Mouse (Mus musculus): ENCODE results near the gene Grin1. TPM values are rescaled to one million over a fixed set of nuclear protein-coding genes. Genes with fewer than 3 reads are reported as not detected.

Grin1 gene
- polyA plus RNA-seq, 1 experiment = 0.46 TPM

- peak; percentile 34 for DNase-seq
- H3K4me3 ChIP-seq (replicated peaks; ENCODE audit: extremely low read depth, low read depth, low read length) = peak overlapping the region; percentile 35
- H3K4me1 ChIP-seq (ENCODE audit: control insufficient read depth, insufficient read depth, low read length) = peaks cover 23% of the 10 kb centered on the region
- TF ChIP-seq POLR2A (IDR thresholded peaks at IDR 0.05; ENCODE audit: borderline replicate concordance, extremely low read depth, low read depth, low read length) = no peak
- no peak for TF ChIP-seq CTCF (IDR thresholded peaks at IDR 0.05; ENCODE audit: insufficient read depth, low read length)
- WGBS = 2% methylated on average over 54 of the region's 54 CpGs
Observed at GRCm38 (mm10) chr2:25290101-25290815, 28.7 kb downstream of the Grin1 start.

DNA sequence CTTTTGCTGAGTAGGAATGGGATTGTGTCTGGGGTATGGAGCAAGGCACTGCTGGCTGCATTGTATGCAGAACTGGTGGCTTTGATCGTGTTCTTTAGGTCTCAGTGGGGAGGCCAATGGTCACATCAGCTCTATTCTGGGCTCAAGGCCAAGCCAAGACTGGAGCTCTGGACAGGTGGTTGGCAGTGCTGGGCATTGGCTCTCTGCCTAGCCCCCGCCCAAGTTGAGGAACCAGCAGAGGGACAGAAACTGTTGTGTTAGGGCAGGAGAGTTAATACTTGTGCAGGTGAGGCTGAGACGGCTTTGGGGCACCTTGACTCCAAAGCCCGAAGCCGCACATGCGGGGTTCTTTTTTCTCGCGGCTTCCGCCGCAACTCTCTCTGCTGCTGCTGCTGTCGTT lies 29.3 kb downstream of the Grin1 start, which contains the start of gene Lrrc26:
TSS of gene Lrrc26 (plus strand) at position 265 of the 400 bp plus-strand sequence.
- Histone ChIP-seq H3K4me1 (ENCODE audit: control insufficient read depth, insufficient read depth, low read length) (peaks cover 23% of the 10 kb centered on the region), H3K4me3 (replicated peaks; ENCODE audit: extremely low read depth, low read depth, low read length) (peak within 1 kb of the TSS; percentile 35)
- WGBS = 10% methylated on average over 11 of the region's 11 CpGs
- peak; percentile 31 for DNase-seq
- TF ChIP-seq POLR2A (IDR thresholded peaks at IDR 0.05; ENCODE audit: borderline replicate concordance, extremely low read depth, low read depth, low read length) (no peak), CTCF (IDR thresholded peaks at IDR 0.05; ENCODE audit: insufficient read depth, low read length) (no peak)

DNA sequence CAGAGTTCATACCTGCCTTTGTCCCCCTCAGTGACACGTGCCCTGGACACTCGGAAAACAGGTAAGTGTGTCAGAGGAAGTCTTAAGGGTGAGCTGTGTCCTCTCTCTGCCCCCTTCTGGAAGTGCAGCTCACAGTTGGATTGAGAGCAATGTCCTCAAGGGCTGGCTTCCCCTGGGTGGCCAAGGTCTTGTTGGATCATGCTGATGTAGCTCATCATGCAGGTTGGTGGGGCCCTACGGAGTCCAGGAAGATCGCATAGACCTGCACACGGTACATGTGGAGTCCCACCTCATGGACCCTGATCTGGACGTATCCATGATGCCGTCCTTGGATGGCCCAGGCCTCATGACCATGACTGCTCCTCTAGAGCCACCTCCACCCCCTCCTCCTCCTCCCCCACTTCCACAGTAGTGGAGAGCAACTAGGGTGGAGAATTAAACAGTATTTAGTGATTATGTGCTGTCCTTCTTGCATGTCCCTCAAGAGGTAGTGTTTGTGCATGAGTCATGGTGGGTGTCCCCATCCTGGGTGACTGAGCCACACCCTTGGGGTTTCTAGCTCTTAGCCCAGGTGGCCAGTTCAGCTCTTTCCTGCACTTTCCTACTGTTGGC lies 30.1 kb downstream of the Grin1 start:
- Histone ChIP-seq H3K4me3 (replicated peaks; ENCODE audit: extremely low read depth, low read depth, low read length) (no peak overlapping the region), H3K4me1 (ENCODE audit: control insufficient read depth, insufficient read depth, low read length) (peaks cover 23% of the 10 kb centered on the region)
- DNase-seq = no peak
- WGBS = 86% methylated on average over 7 of the region's 7 CpGs
- TF ChIP-seq POLR2A (IDR thresholded peaks at IDR 0.05; ENCODE audit: borderline replicate concordance, extremely low read depth, low read depth, low read length) (no peak), CTCF (IDR thresholded peaks at IDR 0.05; ENCODE audit: insufficient read depth, low read length) (no peak)

DNA sequence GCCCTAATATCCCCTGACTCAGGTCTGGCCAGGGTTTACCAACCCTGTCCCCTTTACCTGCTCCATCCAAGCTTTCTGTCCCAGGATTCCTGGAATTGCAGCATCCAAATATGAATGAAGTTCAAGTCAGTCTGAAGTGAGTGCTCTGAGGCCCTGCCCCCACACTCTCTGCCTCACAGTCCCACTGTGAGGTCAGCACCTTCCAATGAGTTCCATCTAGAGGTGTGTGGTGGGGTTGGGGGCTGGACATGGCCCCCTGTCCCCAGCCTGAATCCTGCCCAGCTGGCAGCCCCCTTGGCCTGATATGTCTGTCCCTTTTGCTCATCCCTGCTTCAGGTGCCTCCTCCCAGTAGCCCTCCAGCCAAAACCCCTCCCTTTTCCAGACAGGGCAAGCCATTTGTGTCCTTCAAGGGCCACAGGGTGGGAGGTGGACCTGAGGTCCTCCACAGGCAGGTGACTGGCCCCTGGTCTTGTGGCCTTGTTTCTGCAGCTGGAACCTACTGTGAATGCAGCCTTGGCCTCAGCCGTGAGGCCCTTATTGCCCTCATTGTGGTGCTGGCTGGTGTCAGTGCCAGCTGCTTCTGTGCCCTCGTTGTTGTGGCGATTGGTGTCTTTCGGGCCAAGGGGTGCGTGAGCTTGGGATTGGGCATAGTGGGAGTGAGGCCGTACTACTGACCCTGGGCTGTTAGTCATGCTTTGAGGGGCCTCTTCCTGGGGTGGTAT lies 30.9 kb downstream of the Grin1 start, which contains the start of gene Tmem210:
TSS of gene Tmem210 (plus strand) at position 219 of the 723 bp plus-strand sequence.
- Histone ChIP-seq H3K4me3 (replicated peaks; ENCODE audit: extremely low read depth, low read depth, low read length) (no peak within 1 kb of the TSS), H3K4me1 (ENCODE audit: control insufficient read depth, insufficient read depth, low read length) (peaks cover 23% of the 10 kb centered on the region)
- DNase-seq = no peak
- WGBS = 85% methylated on average over 6 of the region's 6 CpGs
- TF ChIP-seq POLR2A (IDR thresholded peaks at IDR 0.05; ENCODE audit: borderline replicate concordance, extremely low read depth, low read depth, low read length) (no peak), CTCF (IDR thresholded peaks at IDR 0.05; ENCODE audit: insufficient read depth, low read length) (no peak)

- TF ChIP-seq POLR2A (IDR thresholded peaks at IDR 0.05; ENCODE audit: borderline replicate concordance, extremely low read depth, low read depth, low read length) (no peak), CTCF (IDR thresholded peaks at IDR 0.05; ENCODE audit: insufficient read depth, low read length) (no peak)
- DNase-seq = peak; percentile 50
- 14% methylated on average over 7 of the region's 7 CpGs for WGBS
- Histone ChIP-seq H3K4me1 (ENCODE audit: control insufficient read depth, insufficient read depth, low read length) (peaks cover 23% of the 10 kb centered on the region), H3K4me3 (replicated peaks; ENCODE audit: extremely low read depth, low read depth, low read length) (no peak overlapping the region)
Observed at GRCm38 (mm10) chr2:25286837-25287636, 31.9 kb downstream of the Grin1 start.

- peaks cover 23% of the 10 kb centered on the region for H3K4me1 ChIP-seq (ENCODE audit: control insufficient read depth, insufficient read depth, low read length)
- no peak for DNase-seq
- TF ChIP-seq POLR2A (IDR thresholded peaks at IDR 0.05; ENCODE audit: borderline replicate concordance, extremely low read depth, low read depth, low read length) (no peak), CTCF (IDR thresholded peaks at IDR 0.05; ENCODE audit: insufficient read depth, low read length) (no peak)
- no peak overlapping the region for H3K4me3 ChIP-seq (replicated peaks; ENCODE audit: extremely low read depth, low read depth, low read length)
- WGBS = 36% methylated on average over 1 of the region's 1 CpGs
Observed at GRCm38 (mm10) chr2:25286314-25286713, 32.7 kb downstream of the Grin1 start.

GRCm38 (mm10) chr2:25285551-25285950 lies 33.4 kb downstream of the Grin1 start:
- Histone ChIP-seq H3K4me3 (replicated peaks; ENCODE audit: extremely low read depth, low read depth, low read length) (no peak overlapping the region), H3K4me1 (ENCODE audit: control insufficient read depth, insufficient read depth, low read length) (peaks cover 20% of the 10 kb centered on the region)
- no peak for TF ChIP-seq CTCF (IDR thresholded peaks at IDR 0.05; ENCODE audit: insufficient read depth, low read length)
- TF ChIP-seq POLR2A (IDR thresholded peaks at IDR 0.05; ENCODE audit: borderline replicate concordance, extremely low read depth, low read depth, low read length) = no peak
- no peak for DNase-seq
- 69% methylated on average over 2 of the region's 2 CpGs for WGBS

- no peaks in the 10 kb centered on the region for H3K4me1 ChIP-seq (ENCODE audit: control insufficient read depth, insufficient read depth, low read length)
- peak; percentile 77 for DNase-seq
- no peak overlapping the region for H3K4me3 ChIP-seq (replicated peaks; ENCODE audit: extremely low read depth, low read depth, low read length)
- 64% methylated on average over 13 of the region's 13 CpGs for WGBS
- TF ChIP-seq CTCF (IDR thresholded peaks at IDR 0.05; ENCODE audit: insufficient read depth, low read length) (peak; percentile 75), POLR2A (IDR thresholded peaks at IDR 0.05; ENCODE audit: borderline replicate concordance, extremely low read depth, low read depth, low read length) (no peak)
Observed at GRCm38 (mm10) chr2:25278928-25279882, 39.8 kb downstream of the Grin1 start.

All from lung, adult 2 months (tissue).